Comparison of ENCODE assay signal across 11 mouse cellular contexts in the genomic region with DNA sequence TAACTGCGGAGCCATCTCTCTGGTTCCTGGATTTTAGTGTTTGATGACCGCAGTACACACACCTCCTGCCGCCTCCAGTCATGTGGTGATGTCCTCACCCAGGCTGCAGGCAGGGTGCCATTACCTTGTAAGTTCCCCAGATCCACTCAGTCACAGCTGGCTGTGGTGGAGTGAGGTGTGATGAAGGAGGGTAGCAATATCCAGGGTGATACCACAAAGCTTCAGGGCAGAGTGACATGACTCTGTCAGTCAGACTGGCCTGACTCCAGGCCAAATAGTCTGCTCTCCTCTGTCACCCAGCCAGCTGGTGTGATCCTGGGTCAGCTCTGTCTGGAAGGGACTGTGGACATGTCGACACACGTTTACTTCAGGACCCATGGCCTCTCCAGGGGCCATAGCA.
A peak's percentile ranks its signal among the peaks of the same experiment; 100 is the strongest.
DNase-seq lines count a peak whose midpoint lies in the region; ATAC-seq lines count a peak whose summit lies in the region.
"Had no signal": no experiment of that assay in that cellular context is flagged by ENCODE, and none has a peak within 500 bp of the region (broad histone marks: within the 10 kb centered on the region; RNA-seq: fewer than 3 reads in every experiment).

No protein-coding gene starts in this region.

- ATAC-seq in hindbrain, embryonic 12.5 days (ENCODE audit: low FRiP score): no peak
- ATAC-seq in forebrain, embryonic 16.5 days: no peak

- H3K9ac ChIP-seq in hindbrain, embryonic 12.5 days: no peak overlapping the region
- H3K9ac ChIP-seq in forebrain, embryonic 16.5 days (replicated peaks; ENCODE audit: low read depth, low read length): no peak overlapping the region
- H3K9ac ChIP-seq: embryonic facial prominence, embryonic 15.5 days; stomach, embryonic 15.5 days had no signal

- no peaks in the 10 kb centered on the region for H3K9me3 ChIP-seq in hindbrain, embryonic 10.5 days
- H3K9me3 ChIP-seq in hindbrain, embryonic 12.5 days (replicated peaks): no peaks in the 10 kb centered on the region
- no peaks in the 10 kb centered on the region for H3K9me3 ChIP-seq in forebrain, embryonic 16.5 days (ENCODE audit: control insufficient read depth, low read length)
- H3K9me3 ChIP-seq: embryonic facial prominence, embryonic 15.5 days; stomach, embryonic 15.5 days had no signal

- no peaks in the 10 kb centered on the region for H3K36me3 ChIP-seq in hindbrain, embryonic 10.5 days
- no peaks in the 10 kb centered on the region for H3K36me3 ChIP-seq in hindbrain, embryonic 12.5 days
- H3K36me3 ChIP-seq in forebrain, embryonic 16.5 days (ENCODE audit: control insufficient read depth, insufficient read depth): no peaks in the 10 kb centered on the region
- H3K36me3 ChIP-seq: embryonic facial prominence, embryonic 15.5 days; stomach, embryonic 15.5 days had no signal

- H3K27ac ChIP-seq in hindbrain, embryonic 10.5 days: peak overlapping the region; percentile 29; the same call in 1 of the 2 replicates
- no peak overlapping the region for H3K27ac ChIP-seq in hindbrain, embryonic 12.5 days
- no peak overlapping the region for H3K27ac ChIP-seq in forebrain, embryonic 16.5 days (ENCODE audit: low read length)
- H3K27ac ChIP-seq: embryonic facial prominence, embryonic 15.5 days; left cerebral cortex, adult 2 months; stomach, embryonic 15.5 days had no signal

- peaks cover 3% of the 10 kb centered on the region; the same call in 1 of the 2 replicates for H3K27me3 ChIP-seq in hindbrain, embryonic 10.5 days (ENCODE audit: insufficient read depth, poor library complexity, severe bottlenecking)
- H3K27me3 ChIP-seq in hindbrain, embryonic 12.5 days: no peaks in the 10 kb centered on the region
- no peaks in the 10 kb centered on the region for H3K27me3 ChIP-seq in forebrain, embryonic 16.5 days (replicated peaks; ENCODE audit: control insufficient read depth, insufficient read depth, low read length)
- H3K27me3 ChIP-seq: embryonic facial prominence, embryonic 15.5 days; stomach, embryonic 15.5 days had no signal

- H3K4me2 ChIP-seq in hindbrain, embryonic 12.5 days (replicated peaks): no peak overlapping the region
- H3K4me2 ChIP-seq in forebrain, embryonic 16.5 days (ENCODE audit: low read length): no peak overlapping the region
- H3K4me2 ChIP-seq: embryonic facial prominence, embryonic 15.5 days; stomach, embryonic 15.5 days had no signal

- H3K4me3 ChIP-seq in hindbrain, embryonic 10.5 days: no peak overlapping the region
- H3K4me3 ChIP-seq in hindbrain, embryonic 12.5 days: no peak overlapping the region
- H3K4me3 ChIP-seq in forebrain, embryonic 16.5 days (replicated peaks; ENCODE audit: low read length): no peak overlapping the region
- H3K4me3 ChIP-seq: embryonic facial prominence, embryonic 15.5 days; left cerebral cortex, adult 2 months; stomach, embryonic 15.5 days had no signal

- WGBS in hindbrain, embryonic 10.5 days: 83% methylated on average over 5 of the region's 5 CpGs
- WGBS in hindbrain, embryonic 12.5 days: 82% methylated on average over 5 of the region's 5 CpGs
- 89% methylated on average over 5 of the region's 5 CpGs for WGBS in forebrain, embryonic 16.5 days

- no peak for DNase-seq in hindbrain, embryonic 10.5 days (ENCODE audit: low spot score)
- DNase-seq in 3T3-L1 (ENCODE audit: low read depth, low spot score): peak; percentile 42
- peak; percentile 45 for DNase-seq in adrenal gland, postnatal 25 days
- peak; percentile 22 for DNase-seq in kidney, postnatal 14 days
- no peak for DNase-seq in c-Kit-positive CD71-positive TER-119-positive erythroid progenitor cells, embryonic 14.5 days (ENCODE audit: low spot score)
- DNase-seq: cerebellum, adult 8-10 months had no signal

- peaks cover 42% of the 10 kb centered on the region for H3K4me1 ChIP-seq in hindbrain, embryonic 10.5 days (replicated peaks)
- H3K4me1 ChIP-seq in hindbrain, embryonic 12.5 days: peaks cover 17% of the 10 kb centered on the region
- H3K4me1 ChIP-seq in forebrain, embryonic 16.5 days (replicated peaks; ENCODE audit: control insufficient read depth, insufficient read depth, low read length): no peaks in the 10 kb centered on the region

Comparison
In these comparisons a context has a peak if more than half of its experiments do, and no peak if none do; other contexts are left out.
1. DNase-seq: peak in 3T3-L1 (single experiment), adrenal gland, postnatal 25 days (single experiment) and kidney, postnatal 14 days (single experiment); none in hindbrain, embryonic 10.5 days (single experiment) and c-Kit-positive CD71-positive TER-119-positive erythroid progenitor cells, embryonic 14.5 days (single experiment).